Mouse (Mus musculus) erythroblast, embryonic 14.5 days (primary cell): ENCODE results near the gene 2510002D24Rik. TPM values are rescaled to one million over a fixed set of nuclear protein-coding genes. Genes with fewer than 3 reads are reported as not detected.

Experiments
- H3K27me3 ChIP-seq: 2 replicates; pipeline ENCODE4 v1.6.1; 2012; ENCODE audit warnings: inconsistent platforms; ENCODE audit not compliant: control insufficient read depth
- H3K36me3 ChIP-seq: 2 replicates; pipeline ENCODE4 v1.6.1; 2012; ENCODE audit warnings: mild to moderate bottlenecking, inconsistent platforms; ENCODE audit not compliant: control insufficient read depth
- H3K4me1 ChIP-seq: 2 replicates; pipeline ENCODE4 v1.6.1; 2012; ENCODE audit warnings: inconsistent platforms; ENCODE audit not compliant: control insufficient read depth
- H3K4me3 ChIP-seq: replicated peaks from 2 replicates; pipeline ENCODE3; 2012; ENCODE audit warnings: moderate library complexity, mild to moderate bottlenecking, inconsistent platforms
- H3K9me3 ChIP-seq: 2 replicates; pipeline ENCODE4 v1.6.1; 2012; ENCODE audit warnings: low read length, inconsistent platforms, mixed read lengths; ENCODE audit not compliant: control insufficient read depth
- GATA1 ChIP-seq: IDR thresholded peaks from 2 replicates; pipeline ENCODE4 v1.6.1; 2012; ENCODE audit warnings: low read length, inconsistent platforms, mixed read lengths
- TAL1 ChIP-seq: IDR thresholded peaks from 3 replicates; pipeline ENCODE4 v1.6.1; 2012; ENCODE audit warnings: low read length, inconsistent platforms, mixed read lengths
- polyA plus RNA-seq: library from polyadenylated mRNA; stranded (reverse); fragments of >175 nt; gene quantifications from 2 replicates; pipeline ENCODE4 v1.2.3, GENCODE M21; 2012

The 2510002D24Rik gene
- 4.2 and 4.5 TPM in 2 replicates for polyA plus RNA-seq

DNA sequence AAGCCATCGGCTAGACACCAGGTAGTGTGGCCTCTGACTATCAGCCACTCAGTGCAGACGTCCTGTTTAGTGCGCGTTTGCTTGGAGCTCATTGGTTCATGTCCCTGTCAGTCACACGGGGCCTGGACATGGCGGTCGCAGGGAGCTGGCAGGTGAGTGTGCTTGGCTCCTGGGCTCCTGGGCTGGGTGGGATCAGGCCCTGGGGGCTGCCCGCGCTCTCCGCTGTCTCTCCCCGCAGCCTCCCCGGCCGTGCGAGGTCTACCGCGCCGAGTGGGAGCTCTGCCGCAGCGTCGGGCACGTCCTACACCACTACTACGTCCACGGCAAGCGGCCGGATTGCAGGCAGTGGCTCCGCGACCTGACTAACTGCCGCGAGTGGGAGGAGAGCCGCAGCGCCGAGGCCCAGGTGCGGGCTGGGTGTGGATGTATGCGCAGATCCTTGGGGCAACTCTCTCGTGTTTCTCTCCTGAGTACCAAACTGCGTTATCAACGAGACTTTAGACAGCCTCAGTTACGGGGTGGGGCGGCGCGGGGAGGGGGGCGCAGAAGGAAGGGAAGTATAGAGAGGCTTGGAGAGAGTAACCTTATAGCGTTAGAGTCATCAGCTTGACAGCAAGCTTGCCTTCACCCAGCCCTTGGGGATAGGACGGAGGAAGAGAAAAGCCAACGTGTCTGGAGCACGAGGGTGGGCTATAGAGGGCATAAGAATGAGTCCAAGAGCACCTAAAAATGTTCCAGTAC, at the start of gene 2510002D24Rik, which contains the start of gene Gm28539:
2510002D24Rik (plus strand) TSS at position 111 of the 741 bp plus-strand sequence.
Gm28539 (plus strand) TSS at position 117 of the 741 bp plus-strand sequence.
- Histone ChIP-seq H3K36me3 (peaks cover 63% of the 10 kb centered on the region), H3K27me3 (no peaks in the 10 kb centered on the region), H3K4me3 (peak within 1 kb of the TSS; percentile 89), H3K9me3 (no peaks in the 10 kb centered on the region), H3K4me1 (peaks cover 20% of the 10 kb centered on the region)
- TF ChIP-seq TAL1 (no peak), GATA1 (no peak)

GRCm38 (mm10) chr16:18786652-18787051, 49.7 kb upstream of the 2510002D24Rik start:
- Histone ChIP-seq H3K4me1 (peaks cover 31% of the 10 kb centered on the region), H3K4me3 (no peak overlapping the region), H3K27me3 (no peaks in the 10 kb centered on the region), H3K36me3 (peaks cover 97% of the 10 kb centered on the region), H3K9me3 (no peaks in the 10 kb centered on the region)
- no peak for TF ChIP-seq GATA1
- TF ChIP-seq TAL1: no peak

GRCm38 (mm10) chr16:18788627-18789406, 47.6 kb upstream of the 2510002D24Rik start:
- no peaks in the 10 kb centered on the region for H3K9me3 ChIP-seq
- H3K4me1 ChIP-seq: peaks cover 31% of the 10 kb centered on the region
- no peaks in the 10 kb centered on the region for H3K27me3 ChIP-seq
- peaks cover 99% of the 10 kb centered on the region for H3K36me3 ChIP-seq
- no peak for TF ChIP-seq GATA1
- TF ChIP-seq TAL1: no peak
- H3K4me3 ChIP-seq: no peak overlapping the region

- H3K27me3 ChIP-seq: no peaks in the 10 kb centered on the region
- H3K4me3 ChIP-seq: no peak overlapping the region
- H3K9me3 ChIP-seq: no peaks in the 10 kb centered on the region
- TF ChIP-seq GATA1 (no peak), TAL1 (no peak)
- H3K4me1 ChIP-seq: no peaks in the 10 kb centered on the region
- H3K36me3 ChIP-seq: peaks cover 100% of the 10 kb centered on the region
Observed at GRCm38 (mm10) chr16:18795223-18795899, 41.0 kb upstream of the 2510002D24Rik start.

DNA sequence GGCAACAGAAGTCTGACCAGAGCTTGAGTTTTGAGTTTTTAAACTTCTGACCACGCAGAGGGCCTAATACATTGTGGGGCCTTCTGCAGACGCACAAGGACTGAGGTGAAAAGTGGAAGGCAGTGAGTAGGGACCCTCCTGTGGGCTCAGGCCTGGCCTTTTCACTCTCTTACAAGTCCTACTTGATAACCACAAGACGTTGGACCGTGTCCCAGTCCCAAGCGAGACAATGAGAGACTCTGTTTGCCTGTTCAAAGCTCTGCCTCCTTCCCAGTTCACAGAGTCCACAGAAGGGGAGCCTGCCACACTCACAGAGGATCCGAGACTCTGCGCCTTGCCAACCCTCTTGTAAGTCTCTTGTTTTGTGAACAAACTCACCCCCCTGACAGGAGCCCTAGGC, 39.7 kb upstream of the 2510002D24Rik start:
- Histone ChIP-seq H3K27me3 (no peaks in the 10 kb centered on the region), H3K4me1 (no peaks in the 10 kb centered on the region), H3K4me3 (no peak overlapping the region), H3K36me3 (peaks cover 100% of the 10 kb centered on the region), H3K9me3 (no peaks in the 10 kb centered on the region)
- no peak for TF ChIP-seq TAL1
- no peak for TF ChIP-seq GATA1

DNA sequence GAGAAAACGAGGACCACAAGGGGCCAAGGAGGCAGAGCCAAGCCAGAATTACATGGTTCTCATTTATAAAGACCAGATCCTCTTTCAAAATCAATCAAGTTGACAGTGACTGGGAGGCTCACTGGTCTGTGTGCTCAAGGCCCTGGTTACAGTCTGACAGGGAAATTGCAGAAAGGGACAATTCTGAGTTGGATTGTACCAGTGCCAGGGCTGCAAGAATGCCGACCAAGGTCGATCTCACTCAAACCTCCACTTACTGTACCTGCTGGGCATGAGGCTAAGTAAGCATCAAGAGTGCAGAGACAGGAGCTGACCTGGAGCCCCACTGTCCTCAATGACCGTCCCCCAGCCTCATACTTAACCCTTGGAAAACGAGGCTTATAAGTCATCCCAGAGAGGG, 38.2 kb upstream of the 2510002D24Rik start:
- TF ChIP-seq GATA1 (no peak), TAL1 (no peak)
- Histone ChIP-seq H3K4me3 (no peak overlapping the region), H3K27me3 (no peaks in the 10 kb centered on the region), H3K4me1 (no peaks in the 10 kb centered on the region), H3K9me3 (no peaks in the 10 kb centered on the region), H3K36me3 (peaks cover 94% of the 10 kb centered on the region)

DNA sequence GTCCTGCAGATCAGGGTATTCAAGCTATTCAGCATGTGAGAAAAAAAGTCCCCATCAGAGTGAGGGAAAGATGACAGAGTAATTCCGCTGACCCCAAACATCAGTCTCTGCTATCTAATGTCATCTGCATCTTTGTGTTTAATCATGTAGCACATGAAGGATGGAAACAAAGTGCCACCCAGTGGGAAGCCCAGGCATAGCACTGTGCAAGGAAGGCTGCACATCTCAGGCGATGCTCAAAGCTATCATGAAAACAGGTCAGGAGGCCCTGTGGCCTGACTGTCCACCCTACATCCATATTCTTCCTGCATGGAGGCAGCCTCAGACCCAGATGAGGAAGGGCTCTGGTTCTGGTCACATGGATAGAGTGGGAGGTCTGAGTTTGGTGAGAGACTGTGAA, 37.5 kb upstream of the 2510002D24Rik start:
- H3K9me3 ChIP-seq: no peaks in the 10 kb centered on the region
- peaks cover 92% of the 10 kb centered on the region for H3K36me3 ChIP-seq
- no peak overlapping the region for H3K4me3 ChIP-seq
- H3K4me1 ChIP-seq: no peaks in the 10 kb centered on the region
- TF ChIP-seq TAL1 (no peak), GATA1 (no peak)
- no peaks in the 10 kb centered on the region for H3K27me3 ChIP-seq

- Histone ChIP-seq H3K36me3 (peaks cover 90% of the 10 kb centered on the region), H3K27me3 (no peaks in the 10 kb centered on the region), H3K9me3 (no peaks in the 10 kb centered on the region; the same call in 1 of the 2 replicates), H3K4me1 (peaks cover 27% of the 10 kb centered on the region), H3K4me3 (no peak overlapping the region)
- TF ChIP-seq TAL1 (no peak), GATA1 (no peak)
Observed at GRCm38 (mm10) chr16:18805746-18806145, 30.6 kb upstream of the 2510002D24Rik start.

DNA sequence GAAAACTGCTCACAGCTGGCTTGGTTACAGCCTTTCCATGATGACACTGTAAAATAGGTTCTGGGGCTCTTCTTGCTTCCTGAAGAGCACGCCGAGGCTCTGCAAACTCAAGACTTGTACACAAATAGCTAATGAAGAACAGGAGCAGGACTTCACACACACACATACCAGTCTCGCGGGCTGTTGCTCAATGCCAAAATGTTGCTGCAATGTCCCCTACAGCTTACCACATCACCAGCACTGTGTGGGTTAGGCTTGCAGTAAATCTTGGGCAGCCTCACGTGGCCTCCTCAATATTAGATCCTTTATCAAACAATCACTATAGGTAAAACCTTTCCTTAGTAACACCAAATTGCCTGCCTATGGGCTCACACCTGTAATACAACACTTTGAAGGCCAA, 27.4 kb upstream of the 2510002D24Rik start:
- H3K4me1 ChIP-seq: peaks cover 48% of the 10 kb centered on the region
- no peaks in the 10 kb centered on the region; the same call in 1 of the 2 replicates for H3K9me3 ChIP-seq
- TF ChIP-seq TAL1 (no peak), GATA1 (no peak)
- no peak overlapping the region for H3K4me3 ChIP-seq
- H3K36me3 ChIP-seq: peaks cover 71% of the 10 kb centered on the region
- no peaks in the 10 kb centered on the region for H3K27me3 ChIP-seq
